Mouse (Mus musculus): ENCODE results near the gene Sly. TPM values are rescaled to one million over a fixed set of nuclear protein-coding genes. Genes with fewer than 3 reads are reported as not detected.
"Not testable (repeated sequence)": the region's sequence is repeated elsewhere in the genome, so short reads cannot be mapped to it uniquely, and the experiment has no call there.

Gene Sly
- total RNA-seq (2014; fragmentation: Nextera tagmentation) (not detected in 2 replicates), total RNA-seq (2017) (not detected in 2 replicates)

DNA sequence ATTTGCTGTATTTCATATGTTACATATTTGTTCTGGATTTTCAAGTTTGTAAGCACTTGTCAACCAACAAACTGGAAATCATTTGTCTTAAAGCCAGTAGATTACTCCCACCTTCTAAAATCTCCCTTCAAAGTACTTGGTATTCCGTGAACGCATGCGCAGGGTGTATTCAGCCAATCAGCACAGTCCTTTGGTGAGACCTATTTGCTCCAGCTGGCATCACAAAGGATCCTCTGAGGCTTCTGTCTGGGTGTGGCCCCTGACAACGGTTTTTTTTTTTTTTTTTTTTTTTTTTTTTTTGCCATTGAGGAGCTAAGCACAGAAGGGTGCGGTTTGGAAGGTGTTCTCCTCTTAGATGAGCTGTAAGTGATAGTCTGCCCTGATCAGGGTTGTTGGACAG, at the start of gene Sly:
Gene Sly, plus strand, starts transcription at position 301 of the 400 bp plus-strand sequence.
- not testable (repeated sequence) for ATAC-seq (replicated peaks; ENCODE audit: low FRiP score, low TSS enrichment, poor library complexity, severe bottlenecking)

Measured in megakaryocyte-erythroid progenitor cell, adult 5-6 weeks (primary cell).